Mouse (Mus musculus): ENCODE measurements around the gene Ralgapa1.

DNA sequence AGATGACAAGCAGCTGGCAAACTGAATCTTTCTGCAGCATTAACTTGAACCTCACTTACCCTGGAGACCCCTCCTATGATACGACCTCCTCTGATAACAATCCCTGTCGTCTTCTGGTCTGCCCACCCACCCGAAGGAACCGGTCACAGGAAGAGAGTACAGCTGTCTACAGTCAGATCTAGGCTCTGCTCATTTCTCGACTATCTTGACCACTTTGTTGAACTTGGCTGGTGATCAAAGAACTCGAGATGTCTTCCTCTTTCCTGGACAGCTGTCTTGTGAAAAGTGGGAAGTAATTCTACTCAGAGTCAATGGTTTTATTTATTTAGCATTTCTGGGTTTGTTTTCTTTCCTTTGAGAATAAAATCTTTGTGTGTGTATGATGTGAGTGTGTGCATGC is 251.3 kb downstream of the Ralgapa1 start:
- TF ChIP-seq POLR2A (IDR thresholded peaks at IDR 0.05; ENCODE audit: insufficient read depth, low read depth, low read length) = no peak
- no peak for TF ChIP-seq CTCF (IDR thresholded peaks at IDR 0.05; ENCODE audit: insufficient read depth, low read depth, low read length)

Data from olfactory bulb, adult 2 months (tissue).